Mouse (Mus musculus) hindbrain, embryonic 11.5 days (tissue): ENCODE measurements around the gene Nrgn. TPM values are rescaled to one million over a fixed set of nuclear protein-coding genes. Genes with fewer than 3 reads are reported as not detected.
A peak's percentile ranks its signal among the peaks of the same experiment; 100 is the strongest.

Experiments
- ATAC-seq: fragments of 200-750 bp; cut with Nextera tagmentation; 2 replicates; pipeline ENCODE4 v1.8.0; 2017; ENCODE audit warnings: mild to moderate bottlenecking, moderate TSS enrichment, moderate library complexity; ENCODE audit not compliant: low FRiP score
- DNase-seq: peaks from one replicate; pipeline ENCODE4 v3.0.0-alpha.2; 2015; ENCODE audit warnings: low spot score
- H3K27ac ChIP-seq: fragments of 300-500 bp; sonication (generic); 2 replicates; pipeline ENCODE4 v1.5.1; 2014; ENCODE audit warnings: mild to moderate bottlenecking, low read depth, low read length
- H3K27me3 ChIP-seq: fragments of 300-500 bp; sonication (generic); 2 replicates; pipeline ENCODE4 v1.6.1; 2014; ENCODE audit warnings: mild to moderate bottlenecking, low read length, moderate library complexity, mixed read lengths; ENCODE audit not compliant: control insufficient read depth, insufficient read depth
- H3K36me3 ChIP-seq: fragments of 300-500 bp; sonication (generic); 2 replicates; pipeline ENCODE4 v1.6.1; 2014; ENCODE audit warnings: mild to moderate bottlenecking, low read length, moderate library complexity, mixed read lengths; ENCODE audit not compliant: control insufficient read depth, insufficient read depth
- H3K4me1 ChIP-seq: fragments of 300-500 bp; sonication (generic); replicated peaks from 2 replicates; pipeline ENCODE4 v1.6.1; 2014; ENCODE audit warnings: low read length, mixed read lengths; ENCODE audit not compliant: control insufficient read depth, insufficient read depth
- H3K4me2 ChIP-seq: fragments of 300-500 bp; sonication (generic); replicated peaks from 2 replicates; pipeline ENCODE4 v1.6.1; 2014; ENCODE audit warnings: mild to moderate bottlenecking, low read depth, low read length
- H3K4me3 ChIP-seq: fragments of 300-500 bp; sonication (generic); 2 replicates; pipeline ENCODE4 v1.5.1; 2014; ENCODE audit warnings: low read depth, low read length
- H3K9ac ChIP-seq: fragments of 300-500 bp; sonication (generic); 2 replicates; pipeline ENCODE4 v1.6.1; 2014; ENCODE audit warnings: low read depth, low read length
- H3K9me3 ChIP-seq: fragments of 300-500 bp; sonication (generic); 2 replicates; pipeline ENCODE4 v1.6.1; 2016; ENCODE audit warnings: low read length; ENCODE audit not compliant: control insufficient read depth
- WGBS: fragments of 180-500 bp; shearing (Covaris S2); extraction: QIAGEN DNeasy Blood & Tissue Kit; methylation state at CpG from one replicate; pipeline ENCODE4 v1.1.7; 2014; 5-methylcytosine and 5-hydroxymethylcytosine counted together
- polyA plus RNA-seq: library from polyadenylated mRNA; unstranded; fragments of >200 nt; fragmentation: Nextera tagmentation; extraction: Ambion mirVana; gene quantifications from 2 replicates; pipeline ENCODE4 v1.2.1, GENCODE M21; 2014

Gene Nrgn
- polyA plus RNA-seq, 1 experiment from 2014 or later = 3.4 TPM

DNA sequence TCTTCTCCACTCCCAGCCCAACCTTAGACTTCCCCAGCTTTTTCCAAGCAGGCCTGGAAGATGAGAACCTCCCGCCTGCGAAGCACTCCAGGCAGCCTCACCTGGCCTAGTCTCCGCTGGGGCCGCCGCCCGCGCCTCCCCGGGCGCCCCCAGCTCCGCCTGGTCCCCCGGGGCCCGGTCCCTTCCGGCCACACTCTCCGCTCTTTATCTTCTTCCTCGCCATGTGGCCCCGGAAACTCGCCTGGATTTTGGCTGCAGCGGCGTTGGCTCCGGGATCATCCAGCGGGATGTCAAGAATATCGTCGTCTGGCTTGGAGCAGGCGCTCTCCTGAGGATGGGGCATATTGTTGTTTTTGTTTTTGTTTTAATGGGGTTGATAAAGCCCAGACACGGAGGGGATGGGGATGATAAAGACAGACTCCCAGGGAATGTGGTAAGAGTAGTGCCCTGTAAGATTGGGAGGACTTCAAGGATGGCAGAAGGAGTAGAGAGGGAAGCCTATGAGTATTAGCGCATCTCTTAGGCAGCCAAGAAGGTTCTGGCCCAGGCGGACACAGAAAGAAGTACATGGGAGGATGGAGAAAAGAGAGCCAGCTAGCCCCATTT, 6.8 kb downstream of the Nrgn start:
- Histone ChIP-seq H3K36me3 (no peaks in the 10 kb centered on the region), H3K27ac (no peak overlapping the region), H3K27me3 (peaks cover 44% of the 10 kb centered on the region), H3K9ac (no peak overlapping the region), H3K9me3 (no peaks in the 10 kb centered on the region), H3K4me1 (0 out of 2 replicates have a peak, but pooled peaks cover 4% of the 10 kb centered on the region), H3K4me2 (no peak overlapping the region), H3K4me3 (no peak overlapping the region; the same call in 1 of the 2 replicates)
- DNase-seq (no peak), ATAC-seq (no peak)
- 6% methylated on average over 27 of the region's 27 CpGs for WGBS

DNA sequence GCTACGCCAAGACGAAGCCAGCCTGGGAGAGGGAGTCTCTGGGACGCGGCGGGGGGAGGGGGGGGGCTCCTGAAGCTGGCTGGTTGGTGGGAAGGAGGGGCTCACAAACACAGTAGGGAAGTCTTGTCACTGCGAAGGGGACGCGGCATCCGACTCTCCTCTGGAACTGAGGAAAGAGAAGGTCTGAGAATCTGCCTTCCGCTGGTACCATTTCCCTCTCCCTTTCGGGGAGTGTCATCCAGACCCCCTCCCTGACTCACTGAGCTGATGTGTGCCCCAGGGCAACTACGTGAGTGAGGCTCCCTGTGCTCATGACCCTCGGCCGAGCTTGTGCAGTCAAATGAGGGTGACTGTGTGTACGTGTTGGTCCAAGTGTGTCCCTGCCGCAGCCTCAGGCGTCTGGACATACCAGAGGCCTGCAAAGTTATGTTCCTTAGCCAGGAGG, 7.5 kb downstream of the Nrgn start:
- no peak overlapping the region for H3K9ac ChIP-seq
- ATAC-seq = peak; percentile 53

DNA sequence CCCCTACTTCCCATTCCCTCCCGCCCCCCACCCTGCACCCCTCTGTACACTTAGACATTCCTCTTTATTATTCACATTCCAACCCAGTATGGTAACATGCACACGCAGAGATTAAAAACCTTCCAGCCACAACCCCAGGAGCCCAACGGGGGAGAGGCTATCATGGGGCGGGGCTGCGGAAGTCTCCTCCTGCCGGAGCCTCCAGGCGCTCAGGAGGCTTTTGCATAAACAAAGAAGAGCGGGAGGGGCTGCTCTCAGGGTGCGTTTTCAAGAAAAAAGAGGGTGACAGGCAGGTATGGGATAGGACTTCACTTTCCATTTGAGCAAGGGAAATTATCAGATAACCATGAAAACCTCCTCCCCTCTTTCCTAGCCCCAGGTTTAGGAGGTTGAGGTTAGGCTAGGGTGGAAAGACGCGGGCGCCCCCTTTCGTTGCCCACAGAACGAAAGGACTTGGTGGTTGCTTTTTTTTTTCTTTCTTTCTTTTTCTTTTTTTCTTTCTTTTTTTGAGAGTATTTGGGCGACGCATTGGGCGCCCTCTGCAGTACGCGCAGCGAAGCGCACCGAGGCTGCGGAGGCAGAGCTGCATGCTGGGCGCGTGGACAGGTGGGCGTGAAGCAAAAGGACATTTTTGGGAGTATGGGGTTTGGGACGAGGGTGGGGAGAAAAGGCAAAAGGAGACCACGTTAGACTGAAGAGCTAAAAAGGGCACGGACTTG, 8.1 kb downstream of the Nrgn start:
- no peaks in the 10 kb centered on the region for H3K36me3 ChIP-seq
- peak; percentile 77 for DNase-seq
- H3K4me3 ChIP-seq = peak overlapping the region; percentile 16
- peaks cover 35% of the 10 kb centered on the region for H3K27me3 ChIP-seq
- under 1% methylated on average over 29 of the region's 29 CpGs for WGBS
- no peaks in the 10 kb centered on the region for H3K9me3 ChIP-seq
- H3K9ac ChIP-seq = no peak overlapping the region
- H3K4me2 ChIP-seq = peak overlapping the region; percentile 36
- H3K27ac ChIP-seq = no peak overlapping the region
- peak; percentile 68 for ATAC-seq
- 0 out of 2 replicates have a peak, but pooled peaks cover 4% of the 10 kb centered on the region for H3K4me1 ChIP-seq

More for the DNA sequence above, 7.5 kb downstream of the Nrgn start:
- Histone ChIP-seq H3K27me3 (peaks cover 39% of the 10 kb centered on the region), H3K27ac (no peak overlapping the region), H3K9me3 (no peaks in the 10 kb centered on the region), H3K4me2 (peak overlapping the region; percentile 36), H3K4me3 (peak overlapping the region; percentile 16; the same call in 1 of the 2 replicates), H3K36me3 (no peaks in the 10 kb centered on the region), H3K4me1 (0 out of 2 replicates have a peak, but pooled peaks cover 4% of the 10 kb centered on the region)
- DNase-seq = no peak
- 8% methylated on average over 15 of the region's 17 CpGs for WGBS

GRCm38 (mm10) chr9:37543869-37544440, 8.7 kb downstream of the Nrgn start:
- H3K4me1 ChIP-seq = 0 out of 2 replicates have a peak, but pooled peaks cover 4% of the 10 kb centered on the region
- no peak overlapping the region for H3K27ac ChIP-seq
- ATAC-seq (no peak), DNase-seq (no peak)
- no peak overlapping the region for H3K9ac ChIP-seq
- no peaks in the 10 kb centered on the region for H3K36me3 ChIP-seq
- WGBS = 25% methylated on average over 12 of the region's 12 CpGs
- no peaks in the 10 kb centered on the region for H3K9me3 ChIP-seq
- peak overlapping the region; percentile 36 for H3K4me2 ChIP-seq
- H3K4me3 ChIP-seq = no peak overlapping the region; the same call in 1 of the 2 replicates
- H3K27me3 ChIP-seq = peaks cover 32% of the 10 kb centered on the region

DNA sequence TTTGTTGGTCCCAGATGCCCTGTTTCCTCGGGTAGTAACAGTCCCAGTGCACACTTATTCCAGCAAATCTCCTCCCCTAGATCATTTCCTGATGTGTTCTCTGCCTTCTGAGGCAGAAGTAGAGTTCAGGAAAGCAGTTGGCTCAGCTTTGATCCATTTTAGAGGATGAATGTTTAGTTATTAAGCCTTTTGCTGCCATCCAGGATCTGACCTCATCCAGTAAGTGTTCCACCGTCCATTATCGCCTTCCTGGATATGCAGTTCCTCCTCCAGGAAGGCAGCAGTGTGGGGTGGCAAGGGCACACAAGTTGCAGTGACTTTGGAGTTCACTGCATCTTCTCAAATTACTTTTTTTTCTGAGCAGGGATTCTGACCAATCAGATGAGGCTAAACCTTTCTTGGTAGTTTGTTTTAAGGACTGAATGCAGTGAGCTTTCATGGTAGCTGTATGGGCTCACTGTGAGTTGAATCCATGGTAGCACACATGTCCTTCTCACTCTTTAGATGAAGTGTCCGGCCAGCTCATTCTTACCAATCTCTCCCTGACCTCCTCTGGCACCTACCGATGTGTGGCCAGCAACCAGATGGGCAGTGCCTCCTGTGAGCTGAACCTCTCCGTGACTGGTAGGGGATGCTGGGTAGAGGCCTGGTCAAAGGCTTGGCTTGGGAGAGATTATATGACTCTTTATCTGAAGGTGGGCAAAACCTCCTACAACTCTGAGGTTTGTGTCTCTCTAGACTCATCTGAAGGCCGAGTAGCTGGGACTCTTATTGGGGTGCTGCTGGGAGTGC, 10.7 kb downstream of the Nrgn start:
- Histone ChIP-seq H3K9me3 (no peaks in the 10 kb centered on the region), H3K4me1 (0 out of 2 replicates have a peak, but pooled peaks cover 4% of the 10 kb centered on the region), H3K27me3 (peaks cover 28% of the 10 kb centered on the region), H3K27ac (no peak overlapping the region), H3K36me3 (no peaks in the 10 kb centered on the region), H3K4me2 (no peak overlapping the region), H3K4me3 (no peak overlapping the region), H3K9ac (no peak overlapping the region)
- no peak for DNase-seq
- no peak for ATAC-seq
- WGBS = 72% methylated on average over 7 of the region's 7 CpGs

DNA sequence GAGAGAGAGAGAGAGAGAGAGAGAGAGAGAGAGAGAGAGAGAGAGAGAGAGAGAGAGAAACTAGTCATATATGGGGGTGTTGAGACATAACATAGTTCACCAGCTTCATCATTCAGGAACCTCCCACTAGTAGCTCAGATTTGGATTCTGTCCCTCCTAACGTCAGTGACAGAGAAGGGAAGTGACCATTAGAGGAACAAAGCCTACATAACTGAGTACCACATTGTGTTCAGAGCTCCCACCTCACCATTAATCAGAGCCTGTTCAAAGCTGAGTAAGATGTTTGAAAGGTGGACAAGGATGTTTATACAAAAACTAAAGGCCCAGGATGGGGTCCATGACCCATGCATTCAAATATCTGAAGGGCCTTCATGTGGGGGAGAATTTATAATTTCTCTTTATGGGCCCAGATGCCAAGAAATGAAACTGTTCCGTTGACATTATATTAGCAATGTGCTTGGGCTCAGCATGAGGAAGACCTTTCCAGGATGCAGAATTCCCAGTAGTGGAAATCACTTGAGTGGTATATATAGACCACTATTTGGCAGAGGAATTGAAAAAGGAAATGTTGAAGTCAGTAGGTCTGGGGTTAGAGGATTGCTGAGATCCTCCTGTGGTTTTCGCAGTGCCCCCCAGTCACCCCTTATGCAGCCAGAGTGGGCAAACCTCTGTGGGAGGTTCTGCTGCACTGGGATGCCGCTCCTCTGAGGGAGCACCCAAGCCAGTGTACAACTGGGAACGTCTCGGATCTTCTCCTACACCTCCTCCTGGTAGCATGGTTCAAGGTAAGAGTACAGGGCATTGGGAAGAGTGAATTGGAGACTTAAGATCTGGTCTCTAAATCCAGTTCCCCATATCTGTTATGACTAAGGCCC, 11.8 kb downstream of the Nrgn start:
- H3K9ac ChIP-seq = no peak overlapping the region
- H3K4me2 ChIP-seq = no peak overlapping the region
- 0 out of 2 replicates have a peak, but pooled peaks cover 4% of the 10 kb centered on the region for H3K4me1 ChIP-seq
- no peak for DNase-seq
- no peaks in the 10 kb centered on the region for H3K36me3 ChIP-seq
- H3K27ac ChIP-seq = no peak overlapping the region
- peaks cover 20% of the 10 kb centered on the region for H3K27me3 ChIP-seq
- H3K4me3 ChIP-seq = no peak overlapping the region
- WGBS = 87% methylated on average over 6 of the region's 6 CpGs
- no peaks in the 10 kb centered on the region for H3K9me3 ChIP-seq
- ATAC-seq = no peak

DNA sequence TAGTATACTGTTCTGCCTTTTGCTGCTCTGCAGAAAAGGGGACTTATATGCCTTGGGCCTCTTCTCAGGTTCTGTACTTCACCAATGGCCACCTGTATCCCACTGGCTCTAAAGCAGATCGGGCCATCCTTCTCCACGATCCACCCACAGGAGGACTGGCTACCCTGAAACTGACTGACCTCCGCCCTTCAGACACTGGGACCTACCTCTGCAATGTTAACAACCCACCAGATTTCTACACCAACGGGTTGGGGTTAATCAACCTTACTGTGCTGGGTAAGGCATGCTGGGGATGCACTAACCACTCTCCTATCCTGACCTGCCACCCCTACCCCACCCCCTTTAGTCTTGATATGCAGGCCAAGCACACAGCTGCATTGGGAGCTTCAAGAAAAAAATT, 12.5 kb downstream of the Nrgn start:
- DNase-seq (no peak), ATAC-seq (no peak)
- 81% methylated on average over 4 of the region's 4 CpGs for WGBS
- Histone ChIP-seq H3K4me3 (no peak overlapping the region), H3K27me3 (peaks cover 13% of the 10 kb centered on the region), H3K27ac (no peak overlapping the region), H3K9me3 (no peaks in the 10 kb centered on the region), H3K9ac (no peak overlapping the region), H3K36me3 (no peaks in the 10 kb centered on the region), H3K4me1 (0 out of 2 replicates have a peak, but pooled peaks cover 2% of the 10 kb centered on the region), H3K4me2 (no peak overlapping the region)
